Mouse (Mus musculus) heart, postnatal 0 days (tissue): ENCODE results near the gene Cdh12. TPM values are rescaled to one million over a fixed set of nuclear protein-coding genes. Genes with fewer than 3 reads are reported as not detected.
"Not testable (repeated sequence)": the region's sequence is repeated elsewhere in the genome, so short reads cannot be mapped to it uniquely, and the experiment has no call there.

Experiments used
- ATAC-seq: fragments of 200-750 bp; cut with Nextera tagmentation; 2 replicates; pipeline ENCODE4 v1.8.0; 2017; ENCODE audit warnings: low read depth, moderate number of reproducible peaks, moderate library complexity; ENCODE audit not compliant: insufficient read depth
- DNase-seq: peaks from one replicate; pipeline ENCODE4 v3.0.0-alpha.2; 2016; ENCODE audit warnings: low spot score
- H3K27ac ChIP-seq: fragments of 300-500 bp; sonication (generic); 2 replicates; pipeline ENCODE4 v1.5.1; 2014; ENCODE audit warnings: low read depth, mild to moderate bottlenecking
- H3K27me3 ChIP-seq: fragments of 300-500 bp; sonication (generic); 2 replicates; pipeline ENCODE4 v1.6.1; 2014; ENCODE audit warnings: low read length, mixed read lengths; ENCODE audit not compliant: control insufficient read depth, insufficient read depth
- H3K36me3 ChIP-seq: fragments of 300-500 bp; sonication (generic); replicated peaks from 2 replicates; pipeline ENCODE4 v1.6.1; 2014; ENCODE audit warnings: low read length, mixed read lengths; ENCODE audit not compliant: control insufficient read depth, insufficient read depth
- H3K4me1 ChIP-seq: fragments of 300-500 bp; sonication (generic); 2 replicates; pipeline ENCODE4 v1.6.1; 2014; ENCODE audit warnings: antibody characterized with exemption; ENCODE audit not compliant: control insufficient read depth, insufficient read depth
- H3K4me2 ChIP-seq: fragments of 300-500 bp; sonication (generic); 2 replicates; pipeline ENCODE4 v1.6.1; 2014; ENCODE audit warnings: low read depth, mild to moderate bottlenecking, low read length, moderate library complexity
- H3K4me3 ChIP-seq: fragments of 300-500 bp; sonication (generic); 2 replicates; pipeline ENCODE4 v1.5.1; 2014; ENCODE audit warnings: low read depth, low read length
- H3K9ac ChIP-seq: fragments of 300-500 bp; sonication (generic); replicated peaks from 2 replicates; pipeline ENCODE4 v1.6.1; 2014; ENCODE audit warnings: low read depth, low read length, mixed read lengths
- H3K9me3 ChIP-seq: fragments of 300-500 bp; sonication (generic); replicated peaks from 2 replicates; pipeline ENCODE4 v1.6.1; 2016; ENCODE audit warnings: low read length; ENCODE audit not compliant: control insufficient read depth
- CTCF ChIP-seq: IDR thresholded peaks from 2 replicates; pipeline ENCODE4 v1.5.1; 2016; ENCODE audit warnings: antibody characterized with exemption, control low read depth, low read depth
- EP300 ChIP-seq: IDR thresholded peaks from 2 replicates; pipeline ENCODE4 v1.6.1; 2016; ENCODE audit warnings: antibody characterized with exemption, low read depth
- WGBS: fragments of 180-500 bp; shearing (Covaris S2); extraction: QIAGEN DNeasy Blood & Tissue Kit; methylation state at CpG from one replicate; pipeline ENCODE4 v1.1.7; 2014; 5-methylcytosine and 5-hydroxymethylcytosine counted together
- polyA plus RNA-seq: library from polyadenylated mRNA; unstranded; fragments of >200 nt; fragmentation: Nextera tagmentation; extraction: Ambion mirVana; gene quantifications from 2 replicates; pipeline ENCODE4 v1.2.1, GENCODE M21; 2015
- total RNA-seq: library from RNA; depleted of rRNA; stranded (reverse); fragments of >200 nt; gene quantifications from 2 replicates; pipeline ENCODE4 v1.2.3, GENCODE M21; 2014; ENCODE audit warnings: low replicate concordance

The Cdh12 gene
- total and polyA plus RNA-seq, 2 experiments from 2014 or later = 0.03 TPM; not detected in 1

- TF ChIP-seq CTCF = no peak
- TF ChIP-seq EP300 = no peak
- Histone ChIP-seq H3K4me1 (no peaks in the 10 kb centered on the region), H3K27ac (no peak overlapping the region), H3K36me3 (no peaks in the 10 kb centered on the region), H3K9me3 (no peaks in the 10 kb centered on the region), H3K4me2 (no peak overlapping the region), H3K27me3 (no peaks in the 10 kb centered on the region), H3K9ac (no peak overlapping the region), H3K4me3 (no peak overlapping the region)
- ATAC-seq (no peak), DNase-seq (no peak)
- 63% methylated on average over 5 of the region's 5 CpGs for WGBS
Observed at GRCm38 (mm10) chr15:20591599-20591998, 142.5 kb downstream of the Cdh12 start.

GRCm38 (mm10) chr15:20605751-20606150 lies 156.7 kb downstream of the Cdh12 start:
- not testable (repeated sequence) for H3K9me3 ChIP-seq, H3K4me1 ChIP-seq, H3K36me3 ChIP-seq, H3K27ac ChIP-seq, H3K27me3 ChIP-seq, H3K4me2 ChIP-seq, H3K9ac ChIP-seq, DNase-seq, H3K4me3 ChIP-seq, ATAC-seq
- WGBS = 18% methylated on average over 3 of the region's 3 CpGs

DNA sequence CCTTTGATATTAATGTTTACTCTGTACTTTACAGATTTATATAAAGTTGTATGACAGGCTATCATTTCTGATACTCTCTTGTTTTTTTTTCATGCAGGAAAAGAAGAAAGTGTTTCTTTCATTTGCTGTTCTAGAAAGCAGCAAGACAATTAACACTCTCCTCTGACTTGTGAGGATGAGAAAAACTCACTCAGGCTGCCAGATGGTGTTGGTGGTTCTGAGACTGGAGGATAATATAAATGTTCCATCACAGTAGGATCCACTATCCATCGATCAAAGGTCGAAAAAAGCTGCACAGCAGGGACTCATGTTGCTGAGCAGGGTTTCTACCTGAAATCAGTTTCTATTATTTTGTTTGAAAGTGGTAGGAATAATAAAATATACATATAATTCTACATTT lies 185.5 kb downstream of the Cdh12 start:
- Histone ChIP-seq H3K4me3 (no peak overlapping the region), H3K4me1 (no peaks in the 10 kb centered on the region), H3K36me3 (no peaks in the 10 kb centered on the region), H3K27ac (no peak overlapping the region), H3K27me3 (no peaks in the 10 kb centered on the region), H3K4me2 (no peak overlapping the region), H3K9ac (no peak overlapping the region), H3K9me3 (no peaks in the 10 kb centered on the region)
- ATAC-seq (no peak), DNase-seq (no peak)
- 73% methylated on average over 2 of the region's 2 CpGs for WGBS
- no peak for TF ChIP-seq EP300
- no peak for TF ChIP-seq CTCF

- Histone ChIP-seq H3K27ac (no peak overlapping the region), H3K4me2 (no peak overlapping the region), H3K36me3 (no peaks in the 10 kb centered on the region), H3K4me3 (no peak overlapping the region), H3K27me3 (no peaks in the 10 kb centered on the region), H3K9ac (no peak overlapping the region), H3K4me1 (no peaks in the 10 kb centered on the region), H3K9me3 (no peaks in the 10 kb centered on the region)
- WGBS = 80% methylated on average over 2 of the region's 2 CpGs
- ATAC-seq = no peak
- DNase-seq = no peak
- TF ChIP-seq EP300 (no peak), CTCF (no peak)
Observed at GRCm38 (mm10) chr15:20639155-20639554, 190.1 kb downstream of the Cdh12 start.

DNA sequence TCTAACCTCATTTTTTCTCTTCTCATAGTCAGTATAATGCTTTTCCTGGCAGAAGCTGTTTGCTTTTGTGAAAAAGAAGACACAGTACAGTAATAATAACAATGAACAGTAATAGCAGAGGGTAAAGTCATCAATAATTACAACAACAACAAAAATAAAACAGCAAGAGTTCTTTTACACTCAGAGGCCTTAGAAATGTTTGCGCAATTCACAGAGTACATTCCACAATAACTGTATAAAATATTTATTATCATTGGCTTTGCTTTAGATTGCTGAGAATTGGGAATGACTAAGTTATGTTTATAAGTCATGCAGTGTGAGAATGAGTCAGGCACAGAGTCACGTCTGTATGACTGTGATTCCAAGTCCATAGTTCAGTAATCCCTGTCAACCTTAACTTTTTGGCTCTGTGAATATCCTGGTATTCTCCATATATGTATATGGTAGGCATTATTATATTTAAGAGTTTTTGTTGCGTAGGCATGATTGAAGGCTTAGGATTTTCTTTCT lies 193.9 kb downstream of the Cdh12 start:
- Histone ChIP-seq H3K4me2 (no peak overlapping the region), H3K27me3 (no peaks in the 10 kb centered on the region), H3K27ac (no peak overlapping the region), H3K36me3 (no peaks in the 10 kb centered on the region), H3K4me3 (no peak overlapping the region), H3K9ac (no peak overlapping the region), H3K4me1 (no peaks in the 10 kb centered on the region), H3K9me3 (no peaks in the 10 kb centered on the region)
- no peak for ATAC-seq
- TF ChIP-seq CTCF (no peak), EP300 (no peak)
- no peak for DNase-seq
- 80% methylated on average over 3 of the region's 3 CpGs for WGBS

DNA sequence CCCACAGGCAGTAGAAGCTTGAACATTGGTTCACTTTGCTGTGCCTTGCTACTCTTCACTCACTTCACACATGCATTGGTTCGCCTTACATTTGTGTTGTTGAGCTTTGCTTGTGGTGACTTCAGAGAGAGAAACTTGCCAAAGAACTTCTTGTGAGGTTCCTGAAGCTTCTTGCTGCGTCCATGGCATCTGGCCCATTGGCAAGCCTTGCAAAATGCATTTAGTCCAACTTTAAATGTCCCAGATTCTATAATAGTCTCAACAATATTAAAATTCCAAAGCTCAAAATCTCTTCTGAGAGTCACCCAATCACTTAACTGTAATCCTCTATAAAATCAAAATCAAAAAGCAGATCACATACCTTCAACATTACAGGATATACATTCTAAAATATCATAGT lies 211.2 kb downstream of the Cdh12 start:
- H3K9me3 ChIP-seq = no peaks in the 10 kb centered on the region
- no peak overlapping the region for H3K4me2 ChIP-seq
- H3K27me3 ChIP-seq = no peaks in the 10 kb centered on the region
- H3K4me3 ChIP-seq = no peak overlapping the region
- no peak overlapping the region for H3K27ac ChIP-seq
- H3K9ac ChIP-seq = no peak overlapping the region
- no peak for TF ChIP-seq EP300
- TF ChIP-seq CTCF = no peak
- DNase-seq (no peak), ATAC-seq (no peak)
- 65% methylated on average over 2 of the region's 2 CpGs for WGBS
- no peaks in the 10 kb centered on the region for H3K36me3 ChIP-seq
- no peaks in the 10 kb centered on the region for H3K4me1 ChIP-seq
